Mouse (Mus musculus) testis, adult 2 months (tissue): ENCODE measurements around the gene Itgb1.

Source experiments
- CTCF ChIP-seq: fragments of 200-500 bp; IDR thresholded peaks from 2 replicates; pipeline ENCODE4 v1.5.1; 2012; ENCODE audit warnings: low read depth, mild to moderate bottlenecking, inconsistent platforms, low read length, moderate library complexity; ENCODE audit not compliant: control insufficient read depth, insufficient read depth, insufficient replicate concordance
- POLR2A ChIP-seq: fragments of 200-500 bp; IDR thresholded peaks from 2 replicates; pipeline ENCODE4 v1.6.1; 2012; ENCODE audit warnings: low read depth, mild to moderate bottlenecking, inconsistent platforms, low read length, moderate library complexity; ENCODE audit not compliant: control insufficient read depth

GRCm38 (mm10) chr8:128679909-128680308 lies 5.5 kb upstream of the Itgb1 start:
- no peak for TF ChIP-seq CTCF
- no peak for TF ChIP-seq POLR2A
